Mouse (Mus musculus): ENCODE data around the gene Caml. TPM values are rescaled to one million over a fixed set of nuclear protein-coding genes. Genes with fewer than 3 reads are reported as not detected.
"Not testable (repeated sequence)": the region's sequence is repeated elsewhere in the genome, so short reads cannot be mapped to it uniquely, and the experiment has no call there.

Gene Caml
- polyA plus RNA-seq, 1 experiment: 24.8 TPM

GRCm38 (mm10) chr13:55620275-55620674 is 2.5 kb upstream of the Caml start:
- TF ChIP-seq POLR2A (IDR thresholded peaks at IDR 0.05; ENCODE audit: control insufficient read depth, low read depth, low read length): no peak
- no peak for TF ChIP-seq CTCF (IDR thresholded peaks at IDR 0.05; ENCODE audit: control insufficient read depth, insufficient read depth, insufficient replicate concordance, low read depth, low read length)
- peaks cover 2% of the 10 kb centered on the region for H3K4me1 ChIP-seq (ENCODE audit: control insufficient read depth, insufficient read depth, low read length)
- H3K27me3 ChIP-seq (ENCODE audit: control insufficient read depth, insufficient read depth, low read length): no peaks in the 10 kb centered on the region
- H3K36me3 ChIP-seq (ENCODE audit: control insufficient read depth, insufficient read depth, low read length): no peaks in the 10 kb centered on the region
- no peak overlapping the region for H3K27ac ChIP-seq (ENCODE audit: control insufficient read depth, insufficient read depth, low read depth, low read length)
- no peak overlapping the region for H3K4me3 ChIP-seq (ENCODE audit: control insufficient read depth, low read depth, low read length)

- H3K4me1 ChIP-seq (ENCODE audit: control insufficient read depth, insufficient read depth, low read length); H3K36me3 ChIP-seq (ENCODE audit: control insufficient read depth, insufficient read depth, low read length); H3K27me3 ChIP-seq (ENCODE audit: control insufficient read depth, insufficient read depth, low read length): not testable (repeated sequence)
- Histone ChIP-seq H3K27ac (ENCODE audit: control insufficient read depth, insufficient read depth, low read depth, low read length) (peak overlapping the region; percentile 97), H3K4me3 (ENCODE audit: control insufficient read depth, low read depth, low read length) (peak overlapping the region; percentile 96)
Observed at GRCm38 (mm10) chr13:55622156-55622648, 603 bp upstream of the Caml start.

- peak; percentile 98 for TF ChIP-seq POLR2A (IDR thresholded peaks at IDR 0.05; ENCODE audit: control insufficient read depth, low read depth, low read length)
- peak; percentile 88 for TF ChIP-seq CTCF (IDR thresholded peaks at IDR 0.05; ENCODE audit: control insufficient read depth, insufficient read depth, insufficient replicate concordance, low read depth, low read length)
- Histone ChIP-seq H3K4me3 (ENCODE audit: control insufficient read depth, low read depth, low read length) (peak within 1 kb of the TSS; percentile 98), H3K36me3 (ENCODE audit: control insufficient read depth, insufficient read depth, low read length) (peaks cover 3% of the 10 kb centered on the region), H3K27ac (ENCODE audit: control insufficient read depth, insufficient read depth, low read depth, low read length) (peak within 1 kb of the TSS; percentile 95), H3K4me1 (ENCODE audit: control insufficient read depth, insufficient read depth, low read length) (peaks cover 8% of the 10 kb centered on the region), H3K27me3 (ENCODE audit: control insufficient read depth, insufficient read depth, low read length) (no peaks in the 10 kb centered on the region)
Observed at GRCm38 (mm10) chr13:55634639-55635127, 11.9 kb downstream of the Caml start, which contains the start of gene Ddx46. Ddx46 (plus strand) TSS chr13:55635027.

- TF ChIP-seq POLR2A (IDR thresholded peaks at IDR 0.05; ENCODE audit: control insufficient read depth, low read depth, low read length): no peak
- TF ChIP-seq CTCF (IDR thresholded peaks at IDR 0.05; ENCODE audit: control insufficient read depth, insufficient read depth, insufficient replicate concordance, low read depth, low read length): no peak
- Histone ChIP-seq H3K36me3 (ENCODE audit: control insufficient read depth, insufficient read depth, low read length) (peaks cover 4% of the 10 kb centered on the region), H3K27ac (ENCODE audit: control insufficient read depth, insufficient read depth, low read depth, low read length) (peak overlapping the region; percentile 95), H3K27me3 (ENCODE audit: control insufficient read depth, insufficient read depth, low read length) (no peaks in the 10 kb centered on the region), H3K4me3 (ENCODE audit: control insufficient read depth, low read depth, low read length) (peak overlapping the region; percentile 98), H3K4me1 (ENCODE audit: control insufficient read depth, insufficient read depth, low read length) (peaks cover 9% of the 10 kb centered on the region)
Observed at GRCm38 (mm10) chr13:55635146-55635571, 12.4 kb downstream of the Caml start.

GRCm38 (mm10) chr13:55636185-55636983 is 13.6 kb downstream of the Caml start:
- TF ChIP-seq POLR2A (IDR thresholded peaks at IDR 0.05; ENCODE audit: control insufficient read depth, low read depth, low read length) (no peak), CTCF (IDR thresholded peaks at IDR 0.05; ENCODE audit: control insufficient read depth, insufficient read depth, insufficient replicate concordance, low read depth, low read length) (no peak)
- no peaks in the 10 kb centered on the region for H3K27me3 ChIP-seq (ENCODE audit: control insufficient read depth, insufficient read depth, low read length)
- peaks cover 9% of the 10 kb centered on the region for H3K4me1 ChIP-seq (ENCODE audit: control insufficient read depth, insufficient read depth, low read length)
- no peak overlapping the region for H3K27ac ChIP-seq (ENCODE audit: control insufficient read depth, insufficient read depth, low read depth, low read length)
- H3K4me3 ChIP-seq (ENCODE audit: control insufficient read depth, low read depth, low read length): peak overlapping the region; percentile 58
- H3K36me3 ChIP-seq (ENCODE audit: control insufficient read depth, insufficient read depth, low read length): peaks cover 4% of the 10 kb centered on the region

GRCm38 (mm10) chr13:55640480-55640879 is 17.7 kb downstream of the Caml start:
- not testable (repeated sequence) for H3K4me3 ChIP-seq (ENCODE audit: control insufficient read depth, low read depth, low read length); H3K36me3 ChIP-seq (ENCODE audit: control insufficient read depth, insufficient read depth, low read length); H3K27ac ChIP-seq (ENCODE audit: control insufficient read depth, insufficient read depth, low read depth, low read length); H3K4me1 ChIP-seq (ENCODE audit: control insufficient read depth, insufficient read depth, low read length); H3K27me3 ChIP-seq (ENCODE audit: control insufficient read depth, insufficient read depth, low read length)
- peak; percentile 71; the same call in 1 of the 2 replicates for TF ChIP-seq CTCF (IDR thresholded peaks at IDR 0.05; ENCODE audit: control insufficient read depth, insufficient read depth, insufficient replicate concordance, low read depth, low read length)

- Histone ChIP-seq H3K27ac (ENCODE audit: control insufficient read depth, insufficient read depth, low read depth, low read length) (no peak overlapping the region), H3K27me3 (ENCODE audit: control insufficient read depth, insufficient read depth, low read length) (no peaks in the 10 kb centered on the region), H3K4me1 (ENCODE audit: control insufficient read depth, insufficient read depth, low read length) (peaks cover 2% of the 10 kb centered on the region; the same call in 1 of the 2 replicates), H3K4me3 (ENCODE audit: control insufficient read depth, low read depth, low read length) (no peak overlapping the region), H3K36me3 (ENCODE audit: control insufficient read depth, insufficient read depth, low read length) (peaks cover 6% of the 10 kb centered on the region)
- TF ChIP-seq POLR2A (IDR thresholded peaks at IDR 0.05; ENCODE audit: control insufficient read depth, low read depth, low read length) (no peak), CTCF (IDR thresholded peaks at IDR 0.05; ENCODE audit: control insufficient read depth, insufficient read depth, insufficient replicate concordance, low read depth, low read length) (no peak)
Observed at GRCm38 (mm10) chr13:55644525-55644924, 21.7 kb downstream of the Caml start.
